Mouse (Mus musculus) testis, postnatal 14 days (tissue): ENCODE data around the gene Slc43a1.
"Not testable (repeated sequence)": the region's sequence is repeated elsewhere in the genome, so short reads cannot be mapped to it uniquely, and the experiment has no call there.

Source experiments
- DNase-seq: peaks from one replicate; pipeline ENCODE4 v3.0.0; 2021; ENCODE audit warnings: low spot score

Slc43a1 gene

GRCm38 (mm10) chr2:84838593-84838949 lies at the start of gene Slc43a1:
Gene Slc43a1, plus strand, starts transcription at chr2:84838850.
- DNase-seq = no peak

GRCm38 (mm10) chr2:84790418-84790817 lies 48.2 kb upstream of the Slc43a1 start:
- no peak for DNase-seq

GRCm38 (mm10) chr2:84792516-84792915 lies 46.1 kb upstream of the Slc43a1 start:
- no peak for DNase-seq

- DNase-seq = no peak
Measured at GRCm38 (mm10) chr2:84793154-84793553, 45.5 kb upstream of the Slc43a1 start.

DNA sequence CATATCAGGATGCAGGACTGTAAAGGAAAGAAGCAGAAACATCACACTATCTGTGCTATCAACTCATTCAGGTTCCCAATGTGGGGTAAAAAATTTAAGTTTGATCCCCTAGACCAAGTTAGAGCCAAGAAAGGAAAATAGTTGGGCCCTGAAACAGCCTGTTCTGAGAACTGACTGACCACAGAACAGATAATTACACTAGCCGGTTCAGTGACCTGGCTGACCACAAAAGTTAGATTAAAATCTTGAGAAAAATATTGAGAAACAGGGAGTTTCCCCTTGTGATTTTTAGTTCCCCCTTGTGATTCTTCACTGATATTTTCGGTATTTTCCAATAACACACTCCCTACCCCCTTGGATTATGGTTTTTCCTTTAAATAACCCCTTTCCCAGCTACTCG lies 44.8 kb upstream of the Slc43a1 start:
- DNase-seq = no peak

DNA sequence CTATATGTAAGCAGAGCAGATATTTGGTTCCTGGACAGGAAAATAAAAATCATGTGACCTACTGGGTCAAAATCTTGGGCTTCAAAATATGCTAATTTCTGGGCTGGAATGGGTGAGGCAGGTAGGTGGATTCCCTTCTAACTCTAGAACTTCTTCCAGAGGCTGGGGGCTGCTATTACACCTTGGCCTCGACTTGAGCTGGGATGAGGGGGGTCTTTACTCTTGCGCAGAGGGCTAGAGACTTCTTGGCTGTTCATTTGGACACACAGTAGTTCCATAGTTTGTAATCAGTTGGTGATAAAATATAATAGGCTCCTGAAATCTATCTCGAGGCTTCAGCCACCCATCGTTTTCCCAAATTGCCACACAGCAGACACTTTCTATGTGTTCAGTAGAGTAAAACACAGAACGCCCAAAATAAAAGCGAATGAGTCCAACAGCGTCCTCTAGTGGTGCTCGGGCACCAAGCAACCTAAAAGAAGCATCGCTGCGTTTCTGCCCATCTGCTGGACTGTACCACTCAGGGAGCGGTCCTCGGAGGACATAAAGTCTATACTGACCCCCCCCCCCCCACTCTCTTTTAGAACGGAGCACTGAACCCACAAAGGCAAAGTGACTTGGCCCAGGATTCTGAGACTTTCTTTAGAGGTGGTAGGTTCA lies 40.7 kb upstream of the Slc43a1 start:
- DNase-seq = peak; percentile 59

DNA sequence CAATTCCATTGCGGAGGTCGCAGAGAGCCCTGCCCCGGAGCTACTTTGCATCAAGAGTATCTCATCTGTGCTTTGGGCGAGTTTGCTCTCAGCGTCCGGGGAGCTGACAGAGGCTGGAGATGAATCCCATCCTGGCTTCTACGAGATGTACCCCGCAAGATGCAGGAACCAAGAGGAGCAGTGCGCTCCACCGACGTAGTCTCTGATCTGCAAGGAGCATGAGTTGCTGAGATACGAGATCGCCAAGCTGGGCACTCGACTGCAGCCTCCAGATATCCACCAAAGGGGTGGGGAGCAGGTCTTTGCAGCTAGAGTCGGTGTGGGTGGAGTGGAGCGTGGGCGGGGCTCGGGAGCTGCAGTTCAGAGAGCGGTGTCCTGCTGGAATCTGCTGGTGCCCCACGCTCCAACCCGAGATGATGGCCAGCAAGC lies 40.1 kb upstream of the Slc43a1 start, which contains the start of gene Ube2l6:
Gene Ube2l6, plus strand, starts transcription at position 336 of the 429 bp plus-strand sequence.
- peak; percentile 63 for DNase-seq

DNA sequence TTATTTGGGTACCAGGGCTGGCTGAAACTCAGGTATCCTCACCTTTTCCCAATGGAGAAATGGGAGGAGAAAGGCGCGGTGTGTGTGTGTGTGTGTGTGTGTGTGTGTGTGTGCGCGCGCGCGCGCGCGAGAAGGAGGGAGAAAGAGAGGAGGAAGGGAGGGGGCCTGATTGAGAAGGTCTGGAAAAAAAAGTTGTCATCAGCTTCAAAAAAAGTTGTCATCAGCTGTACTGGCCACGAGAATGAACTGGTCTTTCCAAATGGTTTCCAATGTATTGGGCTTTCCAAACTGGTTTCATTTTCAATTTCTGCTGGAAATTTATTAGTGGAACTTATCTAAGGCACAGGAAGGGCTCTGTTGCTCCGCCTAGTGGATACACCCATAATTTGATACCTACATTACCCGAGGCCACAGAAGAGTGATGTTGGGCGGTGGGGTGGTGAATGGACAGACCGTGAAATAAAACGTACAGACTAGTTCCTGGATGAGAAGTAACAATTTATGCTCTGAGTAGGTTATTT lies 39.5 kb upstream of the Slc43a1 start:
- DNase-seq = peak; percentile 45

GRCm38 (mm10) chr2:84800304-84800703 lies 38.3 kb upstream of the Slc43a1 start:
- DNase-seq = no peak

DNA sequence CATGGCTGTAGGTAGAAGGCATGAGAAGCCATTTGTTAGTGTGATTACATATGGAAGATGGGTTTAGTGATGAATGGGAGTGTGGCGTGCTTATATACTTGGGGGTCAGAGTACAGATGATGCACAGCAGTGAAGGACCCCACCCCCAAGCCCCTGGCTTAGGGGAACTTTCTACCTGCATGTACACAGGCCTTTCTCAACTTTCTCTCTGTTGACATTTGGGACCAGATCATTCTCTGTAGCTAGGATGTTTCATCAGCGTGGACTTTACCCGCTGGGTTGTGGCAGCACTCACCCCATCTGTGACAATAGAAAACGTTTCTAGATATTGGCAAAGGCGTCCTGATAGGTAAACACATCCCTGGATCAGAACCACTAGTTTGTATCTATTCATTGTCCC lies 37.4 kb upstream of the Slc43a1 start:
- DNase-seq = not testable (repeated sequence)

DNA sequence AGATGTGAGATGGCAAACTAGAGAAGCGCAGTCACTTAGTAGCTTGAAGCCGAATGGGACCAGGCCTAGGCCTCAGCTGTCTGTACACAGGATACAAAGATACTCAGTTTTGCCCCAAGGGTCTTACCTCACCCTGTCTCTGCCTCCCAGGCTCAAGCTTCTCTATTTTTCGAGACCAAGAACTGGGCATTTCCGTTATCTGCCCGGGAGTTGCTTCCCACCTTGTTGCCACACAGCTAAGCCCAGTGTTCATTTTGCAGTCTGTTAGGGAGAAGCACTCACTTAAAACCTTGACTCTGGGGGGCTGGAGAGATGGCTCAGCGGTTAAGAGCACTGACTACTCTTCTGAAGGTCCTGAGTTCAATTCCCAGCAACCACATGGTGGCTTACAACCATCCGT lies 34.7 kb upstream of the Slc43a1 start:
- DNase-seq = no peak

GRCm38 (mm10) chr2:84806546-84806945 lies 32.1 kb upstream of the Slc43a1 start:
- DNase-seq = no peak

GRCm38 (mm10) chr2:84809330-84809729 lies 29.3 kb upstream of the Slc43a1 start:
- DNase-seq = no peak

- no peak for DNase-seq
Measured at GRCm38 (mm10) chr2:84810526-84810885, 28.1 kb upstream of the Slc43a1 start.

GRCm38 (mm10) chr2:84810886-84811577 lies 27.6 kb upstream of the Slc43a1 start:
- DNase-seq = peak; percentile 85

DNA sequence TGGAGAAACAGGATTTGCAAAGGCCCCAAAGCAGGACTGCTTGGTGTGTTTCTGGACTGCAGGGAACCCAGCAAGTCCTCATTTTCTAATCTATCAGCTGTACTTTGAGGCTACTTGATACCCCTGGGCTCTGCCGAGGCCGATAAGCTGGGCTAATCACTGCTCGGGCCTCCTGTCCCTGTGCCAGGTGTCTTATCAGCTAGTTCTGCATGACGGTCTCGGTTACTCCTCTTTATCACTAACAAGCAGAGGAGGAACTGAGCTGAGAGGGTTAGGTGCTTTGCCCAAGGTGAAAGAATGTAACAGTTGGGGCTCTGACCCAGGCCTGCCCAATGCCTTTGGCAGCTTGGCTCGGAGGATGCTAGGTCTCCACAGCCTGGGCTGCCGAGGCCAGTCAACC lies 26.8 kb upstream of the Slc43a1 start:
- peak; percentile 84 for DNase-seq

- DNase-seq = no peak
Measured at GRCm38 (mm10) chr2:84812676-84813075, 26.0 kb upstream of the Slc43a1 start.

DNA sequence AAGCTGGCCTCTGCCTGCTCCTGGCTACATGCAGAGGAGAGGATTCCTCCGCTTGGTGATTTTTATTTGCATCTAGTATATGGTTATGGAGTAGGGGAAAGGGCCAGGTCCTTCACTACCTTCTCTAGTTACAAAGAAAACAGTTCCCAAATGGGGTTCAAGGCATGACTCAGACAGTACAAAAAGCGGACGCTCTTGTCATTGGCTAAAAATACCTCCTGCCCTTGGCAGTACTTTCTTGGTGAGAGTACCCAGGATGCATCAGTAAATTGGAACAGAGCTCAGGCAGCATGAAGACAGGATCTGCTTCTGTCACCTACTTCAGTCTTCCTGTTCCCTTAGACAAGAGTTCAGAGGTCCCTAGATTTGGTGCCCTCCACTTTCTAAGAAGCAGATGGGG lies 18.8 kb upstream of the Slc43a1 start:
- DNase-seq = no peak

GRCm38 (mm10) chr2:84822552-84822951 lies 16.1 kb upstream of the Slc43a1 start, which contains the start of gene Smtnl1:
Gene Smtnl1, minus strand, starts transcription at chr2:84822652.
- DNase-seq = no peak

- no peak for DNase-seq
Measured at GRCm38 (mm10) chr2:84823237-84823636, 15.4 kb upstream of the Slc43a1 start.

DNA sequence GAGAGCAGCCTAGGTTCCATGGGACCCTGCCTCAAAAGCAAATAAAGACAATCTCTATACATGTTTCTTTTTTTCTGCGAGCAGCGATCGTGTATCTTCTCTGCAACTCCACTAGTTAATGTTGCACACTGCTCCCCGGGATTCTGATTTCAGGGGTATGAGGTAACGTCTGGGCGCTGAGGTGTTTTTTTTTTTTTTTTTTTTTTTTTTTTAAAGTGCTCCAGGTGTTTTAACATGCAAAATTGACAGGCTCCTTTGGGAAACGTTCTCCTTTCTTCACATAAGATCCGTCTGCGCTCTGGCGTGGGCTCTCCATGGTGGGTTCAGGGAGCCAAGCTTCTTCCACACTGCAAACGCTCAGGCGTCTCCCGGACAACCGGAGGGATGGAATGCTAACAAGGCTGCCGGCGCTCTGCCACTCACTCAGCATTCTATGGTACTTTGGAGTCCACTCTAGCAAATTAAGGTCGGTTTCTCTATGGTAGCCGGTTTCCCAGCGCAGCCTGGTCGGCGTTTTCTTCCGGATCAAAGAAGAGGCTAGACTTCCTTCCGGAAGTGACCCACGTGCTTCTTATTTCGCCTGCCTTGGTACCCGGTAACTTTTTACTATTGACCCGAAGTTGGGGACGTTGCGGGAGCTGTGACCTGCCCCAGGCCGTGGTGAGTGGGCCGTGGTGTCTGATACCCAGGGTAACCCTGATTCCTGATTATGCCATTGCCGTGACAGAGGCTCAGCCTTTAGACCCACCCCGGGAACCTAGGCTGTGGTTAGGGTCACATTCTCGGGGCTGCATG lies 12.0 kb upstream of the Slc43a1 start, which contains the start of gene Timm10:
Gene Timm10, plus strand, starts transcription at position 510 of the 795 bp plus-strand sequence.
- DNase-seq = peak; percentile 90

GRCm38 (mm10) chr2:84827283-84827920 lies 11.2 kb upstream of the Slc43a1 start:
- DNase-seq = no peak
